Comparison of ENCODE assay signal across 8 mouse cellular contexts in genomic region chr12:100167931-100168871, GRCm38 (mm10). TPM values are rescaled to one million over a fixed set of nuclear protein-coding genes. Genes with fewer than 3 reads are reported as not detected.
DNase-seq lines count a peak whose midpoint lies in the region; ATAC-seq lines count a peak whose summit lies in the region.

No protein-coding gene starts in this region.

- peak overlapping the region; percentile 55 for H3K9ac ChIP-seq in heart, embryonic 12.5 days
- peak overlapping the region; percentile 63 for H3K9ac ChIP-seq in kidney, embryonic 16.5 days (replicated peaks; ENCODE audit: low read length)

- H3K36me3 ChIP-seq in heart, embryonic 12.5 days: no peaks in the 10 kb centered on the region
- H3K36me3 ChIP-seq in kidney, embryonic 16.5 days (ENCODE audit: insufficient read depth, low read length): no peaks in the 10 kb centered on the region

- 10% methylated on average over 28 of the region's 28 CpGs for WGBS in heart, embryonic 12.5 days
- 10% methylated on average over 27 of the region's 28 CpGs for WGBS in kidney, embryonic 16.5 days

- H3K4me2 ChIP-seq in heart, embryonic 12.5 days: peak overlapping the region; percentile 79
- H3K4me2 ChIP-seq in kidney, embryonic 16.5 days (replicated peaks; ENCODE audit: low read depth, low read length): peak overlapping the region; percentile 56

- H3K27ac ChIP-seq in heart, embryonic 12.5 days (ENCODE audit: poor library complexity, severe bottlenecking): peak overlapping the region; percentile 53; the same call in 1 of the 2 replicates
- H3K27ac ChIP-seq in kidney, embryonic 16.5 days (ENCODE audit: low read length): peak overlapping the region; percentile 88

- peak overlapping the region; percentile 46 for H3K4me3 ChIP-seq in heart, embryonic 12.5 days
- H3K4me3 ChIP-seq in kidney, embryonic 16.5 days (ENCODE audit: low read length): peak overlapping the region; percentile 31

- H3K27me3 ChIP-seq in heart, embryonic 12.5 days (replicated peaks): no peaks in the 10 kb centered on the region
- H3K27me3 ChIP-seq in kidney, embryonic 16.5 days (ENCODE audit: insufficient read depth, low read length): no peaks in the 10 kb centered on the region

- peak; percentile 6 for DNase-seq in urinary bladder, postnatal 25 days (ENCODE audit: low spot score)
- DNase-seq in urinary bladder, adult 18-20 months (ENCODE audit: low spot score in 2 of 2): no peak
- DNase-seq in embryo, embryonic 10.5 days (ENCODE audit: low spot score): peak; percentile 57
- DNase-seq in lung, postnatal 36 days: peak; percentile 50
- DNase-seq in spleen, postnatal 36 days (ENCODE audit: low spot score in 2 of 2): peak; percentile 49 to 69
- no peak for DNase-seq in layer of hippocampus, adult 9-11 months

- peaks cover 9% of the 10 kb centered on the region for H3K4me1 ChIP-seq in heart, embryonic 12.5 days (replicated peaks)
- H3K4me1 ChIP-seq in kidney, embryonic 16.5 days (ENCODE audit: insufficient read depth, low read length): no peaks in the 10 kb centered on the region

- no peaks in the 10 kb centered on the region for H3K9me3 ChIP-seq in heart, embryonic 12.5 days (replicated peaks)
- no peaks in the 10 kb centered on the region for H3K9me3 ChIP-seq in kidney, embryonic 16.5 days (ENCODE audit: low read length)

- peak; percentile 76 for ATAC-seq in heart, embryonic 12.5 days (ENCODE audit: insufficient number of reproducible peaks, low FRiP score)
- ATAC-seq in kidney, embryonic 16.5 days (ENCODE audit: low FRiP score, low TSS enrichment): peak; percentile 90

RNA-seq across cellular contexts. Expression of gene Nrde2, which starts 8.7 kb away (rescaled TPM):
- polyA plus RNA-seq in heart, embryonic 12.5 days (2016; fragmentation: Nextera tagmentation; extraction: Ambion mirVana): 9.5 and 10.8 TPM in 2 replicates
- polyA plus RNA-seq in kidney, embryonic 16.5 days (2015; fragmentation: Nextera tagmentation; extraction: Ambion mirVana): 18.2 and 19.1 TPM in 2 replicates

RNA-seq across cellular contexts. Expression of gene Calm1, which starts 31.0 kb away (rescaled TPM):
- polyA plus RNA-seq in heart, embryonic 12.5 days (2016; fragmentation: Nextera tagmentation; extraction: Ambion mirVana): 849 and 887 TPM in 2 replicates
- polyA plus RNA-seq in kidney, embryonic 16.5 days (2015; fragmentation: Nextera tagmentation; extraction: Ambion mirVana): 1,160 and 1,207 TPM in 2 replicates

RNA-seq across cellular contexts. Expression of gene Psmc1, which starts 58.2 kb away (rescaled TPM):
- polyA plus RNA-seq in heart, embryonic 12.5 days (2016; fragmentation: Nextera tagmentation; extraction: Ambion mirVana): 210 and 221 TPM in 2 replicates
- 313 and 320 TPM in 2 replicates for polyA plus RNA-seq in kidney, embryonic 16.5 days (2015; fragmentation: Nextera tagmentation; extraction: Ambion mirVana)

Comparison
In these comparisons a context has a peak if more than half of its experiments do, and no peak if none do; other contexts are left out.
1. DNase-seq: peak in urinary bladder, postnatal 25 days (single experiment), embryo, embryonic 10.5 days (single experiment), lung, postnatal 36 days (single experiment) and spleen, postnatal 36 days (2 of 2); none in urinary bladder, adult 18-20 months (0 of 2) and layer of hippocampus, adult 9-11 months (single experiment).